Mouse (Mus musculus) c-Kit-positive CD71-positive TER-119-negative erythroid progenitor cells, embryonic 14.5 days (primary cell): ENCODE results near the gene Ppp1r26.
"Not testable (repeated sequence)": the region's sequence is repeated elsewhere in the genome, so short reads cannot be mapped to it uniquely, and the experiment has no call there.

ENCODE experiments used
- DNase-seq: peaks from one replicate; pipeline ENCODE4 v3.0.0-alpha.2; 2013; ENCODE audit warnings: low read depth

The Ppp1r26 gene

DNA sequence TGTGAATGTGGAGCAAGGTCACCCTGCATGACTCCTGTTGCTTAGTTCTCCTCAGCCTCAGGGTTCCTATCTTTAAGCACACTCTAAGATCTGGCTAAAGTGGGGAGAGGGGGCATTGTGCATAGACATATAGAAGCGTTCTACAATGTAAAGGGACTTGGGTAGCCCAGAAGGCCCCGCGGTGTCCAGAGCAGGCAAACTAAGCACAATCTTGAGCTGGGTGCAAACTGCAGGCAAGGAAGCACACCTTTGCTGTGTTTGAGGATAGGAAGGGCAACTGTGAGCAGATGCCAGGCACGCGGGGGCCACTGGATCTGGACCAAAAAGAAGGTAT is 452 bp upstream of the Ppp1r26 start:
- DNase-seq, result no peak

DNA sequence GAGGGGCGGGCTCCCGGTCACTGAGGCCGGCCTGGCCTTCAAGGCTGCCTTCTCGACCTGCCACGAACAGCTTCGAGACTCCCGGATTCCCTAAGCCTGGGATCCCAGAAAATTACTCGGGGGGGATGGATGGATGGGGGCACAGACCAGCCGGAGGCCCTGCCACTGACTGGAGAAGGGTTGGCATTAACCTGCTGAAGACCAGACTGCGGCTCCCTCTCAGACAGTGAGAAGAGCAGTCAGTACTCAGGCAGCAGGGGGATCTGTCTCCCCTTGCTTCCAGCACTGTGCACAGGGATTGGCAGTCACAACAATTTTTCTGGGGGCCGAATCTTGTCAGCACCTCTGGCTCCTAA is 693 bp downstream of the Ppp1r26 start:
- no peak for DNase-seq

DNA sequence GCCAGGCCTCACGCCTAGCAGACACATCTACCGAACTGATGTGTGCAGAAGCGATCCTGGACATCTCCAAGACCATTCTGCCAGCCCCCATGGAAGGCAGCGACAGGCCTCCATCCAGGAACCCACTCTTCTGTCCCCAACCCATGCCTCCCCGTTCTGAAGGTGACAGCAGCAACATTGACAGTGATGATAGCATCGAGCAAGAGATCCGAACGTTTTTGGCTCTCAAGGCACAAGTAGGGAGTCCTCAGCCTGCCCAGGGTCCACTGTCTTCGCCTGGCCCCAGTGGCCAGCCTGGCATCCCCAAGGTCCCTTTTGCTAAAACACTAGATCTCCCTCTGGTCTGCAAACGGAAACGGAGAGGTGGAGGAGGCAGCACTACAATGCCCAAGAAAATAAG is 5.1 kb downstream of the Ppp1r26 start:
- DNase-seq, result no peak

DNA sequence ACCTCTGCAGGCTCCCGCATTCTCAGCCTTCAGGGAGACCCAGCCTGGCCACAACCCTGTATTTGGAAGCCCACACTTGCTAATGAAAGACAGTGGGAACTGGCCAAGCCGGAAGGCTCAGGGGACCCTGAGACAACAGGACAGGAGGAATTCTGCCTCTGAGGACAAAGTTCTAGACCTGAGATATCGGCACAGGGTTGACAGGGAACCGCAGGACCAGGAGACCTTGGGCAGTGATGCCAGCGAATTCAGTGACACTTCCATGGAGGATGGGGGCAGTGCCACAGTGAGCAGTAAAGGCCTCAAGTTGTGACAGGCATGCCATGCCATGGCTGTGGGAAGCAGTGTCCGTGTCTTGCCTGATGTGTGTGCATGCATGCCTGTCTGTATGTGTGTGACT is 6.9 kb downstream of the Ppp1r26 start:
- no peak for DNase-seq

DNA sequence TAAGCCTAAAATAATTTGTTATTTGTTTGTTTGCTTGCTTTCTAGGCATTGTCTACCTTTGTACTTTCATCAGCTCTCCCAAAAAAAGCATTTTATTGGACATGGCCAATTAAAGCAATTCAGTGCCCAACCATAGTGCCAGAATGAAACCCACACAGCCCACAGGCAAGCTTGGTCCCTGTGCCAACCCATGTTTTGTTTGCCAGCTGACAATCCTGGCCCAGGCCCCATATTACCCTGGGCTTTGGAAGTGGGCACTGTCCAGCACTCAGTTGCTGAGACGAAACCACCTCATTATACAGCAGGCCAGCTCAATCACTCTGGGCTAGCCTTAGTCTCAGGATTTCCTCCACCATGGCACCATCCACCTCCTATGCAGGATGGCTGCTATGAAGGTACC is 10.0 kb downstream of the Ppp1r26 start:
- DNase-seq, result no peak

DNA sequence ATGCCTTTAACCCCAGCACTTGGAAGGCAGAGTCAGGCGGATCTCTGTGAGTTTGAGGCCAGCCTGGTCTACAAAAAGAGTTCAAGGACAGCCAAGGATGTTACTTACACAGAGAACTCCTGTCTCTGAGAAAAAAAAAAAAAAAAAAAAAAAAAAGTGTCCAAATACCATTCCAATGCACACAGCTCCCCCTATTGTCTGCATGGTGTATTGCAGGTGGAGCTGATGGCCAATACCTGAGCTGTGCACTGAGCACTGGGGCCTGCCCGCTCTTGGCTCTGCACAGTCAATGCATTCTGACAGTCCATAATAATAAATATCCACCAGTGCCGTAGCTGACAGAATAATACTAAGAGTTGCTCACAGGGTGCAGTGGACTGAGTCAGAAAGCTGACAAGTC is 17.3 kb downstream of the Ppp1r26 start:
- DNase-seq, result peak; percentile 60

DNA sequence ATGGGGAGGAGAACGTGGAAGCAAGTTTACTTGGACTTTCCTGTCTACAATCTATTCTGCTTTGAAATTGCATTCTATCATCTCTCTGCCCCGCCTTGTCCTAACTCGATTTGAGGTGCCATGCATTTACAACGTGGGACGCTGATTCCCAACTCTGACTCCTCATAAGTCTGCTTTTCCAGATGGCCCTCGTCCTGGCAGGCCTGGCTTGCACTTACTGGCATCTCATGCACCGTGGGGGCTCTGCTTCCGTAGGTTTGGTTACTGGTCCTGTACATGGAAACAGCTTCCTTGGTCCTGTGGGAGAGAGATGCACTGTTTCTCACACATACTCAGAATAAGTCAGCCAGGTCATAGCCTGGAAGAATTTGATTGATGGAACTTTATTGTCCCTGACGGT is 18.3 kb downstream of the Ppp1r26 start:
- no peak for DNase-seq

DNA sequence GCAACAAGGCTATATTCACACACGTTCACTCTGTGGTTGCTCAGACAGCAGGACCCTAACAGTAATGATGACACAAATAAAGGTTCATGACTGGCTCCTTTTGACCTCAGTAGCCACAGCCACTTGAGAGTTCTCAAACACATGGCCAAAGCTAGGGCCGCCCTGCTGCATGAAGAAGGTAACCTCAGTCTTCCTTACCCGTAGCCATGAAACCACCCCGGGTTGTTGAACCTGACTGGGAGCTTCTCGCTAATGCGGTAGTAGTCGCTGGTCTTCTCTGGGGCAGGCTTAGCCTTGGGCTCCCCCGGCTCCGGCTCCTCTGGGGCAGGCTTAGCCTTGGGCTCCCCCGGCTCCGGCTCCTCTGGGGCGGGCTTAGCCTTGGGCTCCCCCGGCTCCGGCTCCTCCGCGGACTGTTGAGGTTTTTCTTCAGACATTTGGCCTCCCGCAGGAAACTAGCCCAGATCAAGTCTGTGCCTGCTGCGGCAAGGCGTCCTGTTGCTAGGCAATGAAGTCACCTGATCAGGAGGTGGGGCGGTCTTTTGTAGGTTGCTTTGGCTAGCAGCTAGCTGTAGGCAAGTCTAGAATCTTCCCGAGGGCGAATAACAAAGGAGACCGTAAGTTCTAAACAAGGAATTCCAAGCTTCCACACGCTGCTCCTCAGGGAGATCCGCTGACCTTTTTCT is 19.4 kb downstream of the Ppp1r26 start, which contains the start of gene 1700007K13Rik:
Gene 1700007K13Rik, minus strand, starts transcription at position 497 of the 683 bp plus-strand sequence.
- peak; percentile 44 for DNase-seq

DNA sequence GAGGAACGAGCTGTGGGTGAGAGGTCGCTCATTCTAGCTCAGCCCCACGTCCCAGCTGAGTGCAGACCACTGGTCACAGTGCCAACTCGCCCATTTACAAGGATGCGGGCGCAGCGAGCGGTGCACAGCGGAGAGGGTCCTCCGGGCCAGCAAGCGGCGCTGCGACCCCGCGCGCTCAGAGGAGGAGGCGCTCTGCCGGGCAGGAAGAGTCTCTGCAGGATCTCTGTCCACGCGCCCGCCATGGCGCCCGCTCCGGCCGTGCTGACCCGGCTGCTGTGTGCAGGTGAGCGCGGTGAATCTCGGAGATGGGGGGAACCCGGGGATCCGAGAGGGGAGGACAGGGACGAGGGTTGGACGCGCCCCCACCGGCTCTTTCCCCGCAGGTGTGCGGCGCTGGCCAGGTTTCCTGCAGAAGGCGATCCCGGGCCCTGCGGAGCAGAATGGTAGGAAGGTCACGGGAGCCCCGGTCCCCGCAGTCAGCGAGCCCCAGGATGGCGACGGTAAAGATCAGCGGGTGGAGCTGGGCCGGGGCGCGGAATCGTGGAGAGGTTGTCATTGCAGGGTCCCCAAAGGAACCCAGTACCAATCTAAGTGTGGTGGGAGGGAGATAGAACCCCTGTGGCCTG is 21.4 kb downstream of the Ppp1r26 start, which contains the start of gene Mrps2:
Gene Mrps2, plus strand, starts transcription at position 207 of the 626 bp plus-strand sequence.
- peak; percentile 63 for DNase-seq

DNA sequence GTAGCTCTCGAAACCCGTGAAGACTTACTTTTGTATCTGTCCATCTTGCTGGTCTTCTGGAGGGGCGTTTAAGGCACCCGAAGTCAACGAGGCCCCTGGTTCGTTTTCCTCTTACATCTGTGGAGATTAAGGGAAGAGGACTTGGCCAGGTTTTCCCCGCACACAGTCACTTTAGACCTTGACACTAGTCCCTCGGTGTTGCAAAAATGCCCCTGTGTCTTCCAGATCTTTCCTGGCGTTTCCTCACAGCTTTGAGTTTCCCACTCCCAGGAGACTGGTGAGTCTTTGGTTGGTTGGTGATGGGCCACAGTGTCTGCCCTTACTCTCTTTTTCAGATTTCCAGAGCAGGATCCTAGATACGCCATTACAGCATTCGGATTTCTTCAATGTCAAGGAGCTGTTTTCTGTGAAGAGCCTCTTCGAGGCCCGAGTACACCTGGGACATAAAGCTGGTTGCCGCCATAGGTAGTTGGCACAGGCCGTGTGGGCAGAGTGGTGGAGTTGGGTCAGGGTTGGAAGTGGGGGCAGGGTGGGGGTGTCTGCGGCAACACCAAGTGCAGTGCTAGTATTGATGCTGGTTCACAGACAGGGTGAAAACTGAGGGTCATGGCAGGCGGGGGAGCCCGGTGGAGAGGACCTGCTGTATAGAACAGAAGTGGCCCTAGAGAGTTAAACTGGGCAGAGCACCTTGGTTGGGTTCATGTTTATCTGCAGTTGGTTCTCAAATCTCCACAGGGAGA is 22.1 kb downstream of the Ppp1r26 start:
- no peak for DNase-seq

DNA sequence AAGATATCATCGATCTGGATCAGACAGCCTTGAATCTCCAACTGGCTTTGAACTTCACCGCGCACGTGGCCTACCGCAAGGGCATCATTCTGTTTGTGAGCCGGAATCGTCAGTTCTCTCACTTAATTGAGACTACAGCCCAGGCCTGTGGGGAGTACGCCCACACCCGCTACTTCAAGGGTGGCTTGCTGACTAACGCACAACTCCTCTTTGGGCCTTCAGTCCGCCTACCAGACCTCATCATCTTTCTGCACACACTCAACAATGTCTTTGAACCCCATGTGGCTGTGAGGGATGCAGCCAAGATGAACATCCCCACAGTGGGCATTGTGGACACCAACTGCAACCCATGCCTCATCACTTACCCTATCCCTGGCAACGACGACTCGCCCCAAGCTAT is 22.9 kb downstream of the Ppp1r26 start:
- no peak for DNase-seq

DNA sequence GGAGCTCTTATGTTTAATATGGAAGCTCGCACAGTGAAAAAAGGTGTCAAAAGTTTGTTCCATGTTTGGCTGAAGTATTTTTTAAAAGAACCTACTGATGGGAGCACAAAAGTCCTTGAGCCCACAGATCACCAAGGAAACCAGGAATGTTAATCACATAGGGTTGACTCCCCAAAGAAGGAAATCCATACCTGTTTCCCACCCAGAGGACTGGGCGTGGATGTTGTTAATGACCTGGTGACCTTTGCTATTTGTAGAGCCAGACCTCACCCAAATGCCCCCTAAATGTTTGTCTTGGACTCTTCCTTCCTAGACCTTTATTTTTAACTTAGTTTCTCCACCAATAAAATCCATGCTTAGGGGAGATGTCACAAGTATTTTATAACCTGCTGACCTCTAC is 24.0 kb downstream of the Ppp1r26 start:
- DNase-seq, result no peak

DNA sequence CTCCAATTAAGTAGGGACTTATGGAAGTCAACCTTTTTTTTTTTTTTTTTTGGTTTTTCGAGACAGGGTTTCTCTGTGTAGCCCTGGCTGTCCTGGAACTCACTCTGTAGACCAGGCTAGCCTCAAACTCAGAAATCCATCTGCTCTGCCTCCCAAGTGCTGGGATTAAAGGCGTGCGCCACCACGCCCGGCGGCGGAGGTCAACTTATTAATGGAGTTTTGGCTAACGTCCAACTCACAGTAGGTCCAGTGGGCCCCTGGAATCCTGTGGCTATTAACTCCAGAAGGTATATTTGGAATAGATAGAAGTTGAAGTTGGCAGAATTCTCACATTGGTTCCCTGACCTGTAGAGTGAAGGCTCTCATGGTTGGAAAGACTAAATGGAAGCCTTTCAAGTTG is 25.4 kb downstream of the Ppp1r26 start:
- DNase-seq, result not testable (repeated sequence)

DNA sequence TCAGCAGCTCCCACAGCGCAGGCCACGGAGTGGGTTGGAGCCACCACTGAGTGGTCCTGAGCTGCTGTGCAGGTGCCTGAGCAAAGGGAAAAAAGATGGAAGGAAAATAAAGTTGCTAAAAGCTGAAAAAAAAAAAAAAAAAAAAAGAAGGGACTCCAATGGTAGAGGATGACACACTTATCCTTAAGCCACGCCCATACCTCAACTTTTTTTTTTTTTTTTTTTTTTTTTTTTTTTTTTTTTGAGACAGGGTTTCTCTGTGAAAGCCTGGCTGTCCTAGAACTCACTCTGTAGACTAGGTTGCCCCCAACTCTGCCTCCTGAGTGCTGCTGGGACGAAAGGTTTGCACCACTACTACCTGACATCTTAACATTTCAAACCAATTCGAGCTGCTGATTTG is 31.4 kb downstream of the Ppp1r26 start:
- not testable (repeated sequence) for DNase-seq

DNA sequence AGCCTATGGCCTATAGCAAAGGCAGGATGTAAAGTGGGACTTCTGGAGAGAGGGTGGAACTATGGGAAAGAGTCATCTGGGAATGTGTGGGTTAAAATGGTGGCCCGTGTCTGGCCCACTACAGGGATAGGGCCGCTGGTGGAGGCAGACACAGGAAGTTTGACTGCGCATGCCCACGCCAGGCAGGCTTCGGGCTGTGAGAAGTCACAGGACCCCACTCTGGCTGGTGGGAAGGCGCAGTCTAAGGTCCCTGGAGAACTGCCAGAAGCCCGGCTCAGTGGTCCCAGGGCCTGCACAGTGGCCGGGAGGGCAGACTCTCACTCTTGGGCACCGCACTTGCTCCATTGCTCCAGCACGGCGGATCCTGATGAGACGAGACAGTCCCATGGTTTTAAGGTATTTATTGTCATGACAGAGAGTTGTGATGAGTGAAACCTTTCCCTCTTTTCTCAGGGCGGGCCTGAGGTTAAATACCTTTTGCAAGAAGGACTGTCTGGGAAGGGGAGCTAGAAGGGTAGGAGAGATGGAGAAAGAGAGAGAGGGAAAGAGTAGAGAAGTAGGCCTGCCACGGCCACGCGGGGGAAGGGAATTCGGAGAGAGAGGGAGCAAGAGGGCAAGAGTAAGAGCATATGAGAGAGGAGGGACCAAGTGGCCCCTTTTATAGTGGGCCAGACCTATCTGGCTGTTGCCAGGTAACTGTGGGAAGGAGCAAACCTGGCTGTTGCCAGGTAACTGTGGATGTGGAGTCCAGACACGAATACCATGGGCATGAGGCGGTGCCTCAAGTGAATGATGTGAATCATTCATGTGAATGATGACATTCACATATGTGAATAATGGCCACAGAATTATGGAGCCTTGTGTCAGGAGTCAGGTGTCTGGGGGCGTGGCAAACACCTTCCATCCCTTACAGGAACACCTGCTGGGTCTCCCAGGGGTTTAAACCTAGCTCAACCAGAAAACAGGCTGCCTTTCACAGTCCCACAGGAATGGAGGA is 32.9 kb downstream of the Ppp1r26 start:
- no peak for DNase-seq

DNA sequence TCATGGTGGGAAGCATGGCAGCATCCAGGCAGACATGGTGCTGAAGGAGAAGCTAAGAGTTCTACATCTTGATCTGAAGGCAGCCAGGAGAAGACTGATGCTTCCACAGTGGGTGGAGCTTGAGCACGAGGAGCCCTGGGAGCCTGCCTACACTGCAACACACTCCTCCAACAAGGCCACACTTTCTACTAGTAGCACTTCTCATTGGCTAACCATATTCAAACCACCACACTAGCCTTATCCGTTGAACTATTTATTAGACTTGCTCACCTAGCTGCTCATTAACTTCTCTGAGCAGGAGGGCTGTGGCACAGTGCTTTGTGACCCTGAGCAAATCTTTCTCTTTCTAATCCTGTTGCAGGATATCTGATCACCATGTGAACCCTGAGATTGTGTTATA is 37.3 kb downstream of the Ppp1r26 start:
- no peak for DNase-seq

DNA sequence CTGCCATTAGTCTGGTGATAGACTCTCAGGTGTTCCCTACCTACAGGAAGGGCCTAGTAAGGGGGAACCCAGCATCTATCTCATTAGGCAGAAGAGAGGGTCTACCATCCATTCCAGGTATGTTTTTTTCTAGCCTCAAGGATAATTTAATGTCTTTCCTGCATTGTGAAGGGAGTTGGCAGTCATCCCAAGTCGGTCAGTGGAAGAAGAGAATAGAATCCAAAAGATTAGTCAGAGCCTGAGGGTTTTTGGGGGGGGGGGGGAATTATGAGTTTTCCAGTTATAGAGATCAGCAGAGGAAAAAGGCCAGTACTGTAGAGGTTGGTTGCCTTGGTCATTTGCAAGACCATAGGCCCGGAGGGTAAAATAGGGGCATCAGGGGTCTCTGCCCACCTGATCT is 47.9 kb downstream of the Ppp1r26 start:
- no peak for DNase-seq

DNA sequence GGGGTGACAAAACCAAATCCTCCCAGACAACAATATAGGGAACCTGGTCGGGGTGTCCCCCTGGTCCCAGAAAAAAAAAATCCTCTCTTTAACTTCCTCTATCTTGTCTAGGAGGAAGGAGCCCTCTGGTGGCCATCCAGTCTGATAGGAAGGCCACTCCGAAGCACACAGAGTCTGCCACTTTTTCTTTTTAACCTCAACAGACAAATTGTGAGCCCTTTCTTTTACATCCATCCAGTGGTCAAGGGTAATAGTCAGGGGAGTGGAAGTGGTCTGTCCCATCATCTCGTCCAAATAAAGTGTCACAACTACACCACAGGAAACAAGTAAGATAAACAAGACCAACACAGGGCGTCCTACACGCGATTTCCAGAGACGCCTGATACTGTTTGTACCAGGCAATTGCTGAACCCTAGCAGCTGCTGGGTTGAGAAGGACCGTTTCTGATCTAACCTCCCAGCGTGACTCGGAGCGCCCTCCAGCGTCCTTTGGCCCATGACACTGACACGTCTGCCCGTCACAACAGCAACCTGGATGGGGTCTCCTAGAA is 48.7 kb downstream of the Ppp1r26 start:
- DNase-seq, result no peak

DNA sequence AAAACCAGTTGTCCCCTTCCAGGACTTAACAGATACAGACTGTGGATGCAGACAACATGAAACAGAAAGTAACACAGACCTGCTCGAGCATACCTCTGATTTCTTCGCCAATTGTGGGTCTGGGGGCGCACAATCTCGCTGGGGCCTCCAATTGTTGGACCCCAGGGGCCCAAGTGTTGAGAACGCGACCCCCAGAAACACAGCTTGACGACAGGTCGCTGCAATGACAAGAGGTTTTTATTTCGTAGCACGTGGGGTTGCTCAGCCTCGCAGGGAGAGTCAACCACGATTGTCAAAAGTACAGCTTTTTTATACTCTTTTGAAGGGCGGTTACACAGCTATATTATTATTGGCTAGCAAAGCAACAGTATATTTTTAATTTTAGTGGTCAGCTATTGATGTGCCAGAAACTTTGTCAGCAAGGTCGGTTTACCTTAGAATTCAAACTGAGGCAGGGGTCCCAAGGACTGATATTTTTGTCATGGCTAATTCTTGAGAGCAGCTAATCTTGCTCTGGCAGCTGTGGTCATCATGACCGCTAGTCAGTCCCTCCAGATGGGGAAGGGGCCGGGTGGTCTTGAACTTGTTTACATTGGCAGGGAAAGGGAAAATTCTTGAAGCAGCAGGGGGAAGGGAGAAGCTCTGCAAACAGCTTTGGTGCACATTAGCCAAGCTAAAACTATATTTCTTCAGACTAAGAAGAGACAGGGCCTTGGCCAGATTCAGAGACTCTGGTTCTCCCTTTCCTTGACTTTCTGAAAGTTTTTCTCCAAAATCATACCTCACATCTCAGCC is 49.4 kb downstream of the Ppp1r26 start:
- no peak for DNase-seq

DNA sequence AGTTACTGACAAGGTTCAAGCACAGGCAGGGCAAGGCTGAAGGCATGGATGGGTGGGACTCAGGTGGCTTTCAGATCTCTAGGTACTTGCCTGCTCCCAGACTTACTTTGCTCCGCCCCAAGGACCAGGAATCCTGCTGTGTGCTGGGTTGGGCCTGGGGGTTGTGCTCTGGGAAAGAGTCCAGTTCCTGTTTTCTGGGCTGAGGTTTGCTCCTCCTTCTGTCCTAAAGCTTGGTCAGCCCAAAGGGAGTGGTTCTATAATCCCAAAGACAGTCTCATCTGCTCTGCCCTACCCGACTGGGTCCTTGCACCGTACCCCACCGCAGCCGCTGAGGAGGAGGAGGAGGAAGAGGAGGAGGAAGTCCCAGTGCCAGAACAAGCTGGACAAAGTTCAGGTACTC is 50.1 kb downstream of the Ppp1r26 start, which contains the start of gene Gbgt1:
Gene Gbgt1, plus strand, starts transcription at position 221 of the 400 bp plus-strand sequence.
- no peak for DNase-seq

DNA sequence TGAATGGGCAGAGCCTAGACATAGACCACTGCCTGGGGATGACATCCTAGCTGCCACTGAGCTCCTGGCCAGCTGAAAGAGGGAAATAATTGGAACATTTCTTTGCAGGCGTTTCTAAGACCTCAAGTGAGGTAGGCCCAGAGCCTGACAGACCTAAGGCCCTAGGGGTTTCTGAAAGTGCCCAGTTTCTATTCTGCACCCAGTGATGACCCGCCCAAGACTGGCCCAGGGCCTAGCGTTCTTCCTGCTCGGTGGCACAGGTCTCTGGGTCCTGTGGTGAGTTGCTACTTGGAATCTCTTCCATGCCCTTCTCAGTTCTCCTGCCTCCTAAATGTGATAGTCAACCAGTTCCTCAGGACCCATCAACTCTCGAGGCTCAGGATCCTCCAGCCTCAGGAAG is 51.0 kb downstream of the Ppp1r26 start:
- DNase-seq, result no peak
